In genomic region chr14:5880241-5880640, GRCm38 (mm10) we compare ENCODE assay signal across 9 mouse cellular contexts. TPM values are rescaled to one million over a fixed set of nuclear protein-coding genes. Genes with fewer than 3 reads are reported as not detected.
A peak's percentile ranks its signal among the peaks of the same experiment; 100 is the strongest.
DNase-seq lines count a peak whose midpoint lies in the region; ATAC-seq lines count a peak whose summit lies in the region.
"Not testable (repeated sequence)": the region's sequence is repeated elsewhere in the genome, so short reads cannot be mapped to it uniquely, and the experiment has no call there.
"Had no signal": no experiment of that assay in that cellular context is flagged by ENCODE, and none has a peak within 500 bp of the region (broad histone marks: within the 10 kb centered on the region; RNA-seq: fewer than 3 reads in every experiment).

Gene Gm8237, minus strand, starts transcription at chr14:5880382.

- peak within 1 kb of the TSS; percentile 68 for H3K4me2 ChIP-seq in embryonic facial prominence, embryonic 15.5 days (replicated peaks)
- H3K4me2 ChIP-seq in heart, embryonic 13.5 days, result peak within 1 kb of the TSS; percentile 66
- peak within 1 kb of the TSS; percentile 77 for H3K4me2 ChIP-seq in intestine, embryonic 15.5 days (replicated peaks)
- H3K4me2 ChIP-seq in lung, embryonic 15.5 days, result peak within 1 kb of the TSS; percentile 64
- H3K4me2 ChIP-seq in neural tube, embryonic 13.5 days, result peak within 1 kb of the TSS; percentile 73

- peak; percentile 42 for DNase-seq in limb, embryonic 10.5 days (ENCODE audit: low spot score)
- DNase-seq in thymus, postnatal 4 days, result peak; percentile 4

- H3K9me3 ChIP-seq in embryonic facial prominence, embryonic 15.5 days (replicated peaks); heart, embryonic 13.5 days; intestine, embryonic 15.5 days; limb, embryonic 10.5 days (replicated peaks); lung, embryonic 15.5 days; neural tube, embryonic 13.5 days: not testable (repeated sequence)

- ATAC-seq in embryonic facial prominence, embryonic 15.5 days (ENCODE audit: insufficient number of reproducible peaks, low FRiP score, low TSS enrichment, low read depth); heart, embryonic 13.5 days (ENCODE audit: extremely low read depth, insufficient number of reproducible peaks, low FRiP score, low TSS enrichment); intestine, embryonic 15.5 days; lung, embryonic 15.5 days (ENCODE audit: borderline replicate concordance, extremely low read depth, low FRiP score, low TSS enrichment): not testable (repeated sequence)
- peak; percentile 74; the same call in 1 of the 2 replicates for ATAC-seq in neural tube, embryonic 13.5 days (ENCODE audit: low read depth)

- H3K4me3 ChIP-seq in brown adipose tissue, adult 24 weeks (ENCODE audit: insufficient read depth, low read depth, low read length), result peak within 1 kb of the TSS; percentile 62
- peak within 1 kb of the TSS; percentile 37 for H3K4me3 ChIP-seq in embryonic facial prominence, embryonic 15.5 days (replicated peaks)
- H3K4me3 ChIP-seq in heart, embryonic 13.5 days, result peak within 1 kb of the TSS; percentile 49
- peak within 1 kb of the TSS; percentile 32 for H3K4me3 ChIP-seq in intestine, embryonic 15.5 days (replicated peaks)
- peak within 1 kb of the TSS; percentile 47 for H3K4me3 ChIP-seq in limb, embryonic 10.5 days
- peak within 1 kb of the TSS; percentile 35 for H3K4me3 ChIP-seq in lung, embryonic 15.5 days
- peak within 1 kb of the TSS; percentile 48 for H3K4me3 ChIP-seq in neural tube, embryonic 13.5 days

- 0% methylated on average over 9 of the region's 22 CpGs for WGBS in embryonic facial prominence, embryonic 15.5 days
- WGBS in heart, embryonic 13.5 days, result under 1% methylated on average over 15 of the region's 22 CpGs
- WGBS in intestine, embryonic 15.5 days, result 2% methylated on average over 21 of the region's 22 CpGs
- WGBS in limb, embryonic 10.5 days, result 3% methylated on average over 7 of the region's 22 CpGs
- 5% methylated on average over 8 of the region's 22 CpGs for WGBS in lung, embryonic 15.5 days
- WGBS in neural tube, embryonic 13.5 days, result under 1% methylated on average over 21 of the region's 22 CpGs

- H3K4me1 ChIP-seq in brown adipose tissue, adult 24 weeks (ENCODE audit: control insufficient read depth, insufficient read depth, insufficient read length, low read length); embryonic facial prominence, embryonic 15.5 days; heart, embryonic 13.5 days; intestine, embryonic 15.5 days (replicated peaks); limb, embryonic 10.5 days; lung, embryonic 15.5 days; neural tube, embryonic 13.5 days (replicated peaks): not testable (repeated sequence)

- not testable (repeated sequence) for H3K9ac ChIP-seq in embryonic facial prominence, embryonic 15.5 days; intestine, embryonic 15.5 days; lung, embryonic 15.5 days
- H3K9ac ChIP-seq in heart, embryonic 13.5 days, result peak within 1 kb of the TSS; percentile 63; the same call in 1 of the 2 replicates
- H3K9ac ChIP-seq in neural tube, embryonic 13.5 days, result peak within 1 kb of the TSS; percentile 67

- H3K27ac ChIP-seq in brown adipose tissue, adult 24 weeks (replicated peaks; ENCODE audit: low read depth, low read length), result peak within 1 kb of the TSS; percentile 65
- H3K27ac ChIP-seq in embryonic facial prominence, embryonic 15.5 days (replicated peaks); heart, embryonic 13.5 days (replicated peaks); intestine, embryonic 15.5 days; limb, embryonic 10.5 days; lung, embryonic 15.5 days; neural tube, embryonic 13.5 days (replicated peaks): not testable (repeated sequence)

- not testable (repeated sequence) for H3K27me3 ChIP-seq in embryonic facial prominence, embryonic 15.5 days; heart, embryonic 13.5 days (replicated peaks); intestine, embryonic 15.5 days (replicated peaks); lung, embryonic 15.5 days; neural tube, embryonic 13.5 days
- peaks cover 11% of the 10 kb centered on the region; the same call in 1 of the 2 replicates for H3K27me3 ChIP-seq in limb, embryonic 10.5 days (ENCODE audit: low read depth, poor library complexity, severe bottlenecking)

- not testable (repeated sequence) for H3K36me3 ChIP-seq in embryonic facial prominence, embryonic 15.5 days; heart, embryonic 13.5 days; intestine, embryonic 15.5 days; limb, embryonic 10.5 days; lung, embryonic 15.5 days; neural tube, embryonic 13.5 days

RNA-seq across cellular contexts. Expression of gene Gm8237, which starts in this region (rescaled TPM):
- not detected in 2 replicates for polyA plus RNA-seq in brown adipose tissue, adult 24 weeks (2012; ENCODE audit: insufficient read depth, insufficient read length, missing spikeins)
- polyA plus RNA-seq in embryonic facial prominence, embryonic 15.5 days (2015; fragmentation: Nextera tagmentation; extraction: Ambion mirVana), result 0.19 and 0.29 TPM in 2 replicates
- 0.17 TPM in 1 of 2 replicates, not detected in the other for polyA plus RNA-seq in heart, embryonic 13.5 days (2015; fragmentation: Nextera tagmentation; extraction: Ambion mirVana)
- polyA plus RNA-seq in intestine, embryonic 15.5 days (2015; fragmentation: Nextera tagmentation; extraction: Ambion mirVana), result 0.06 TPM in 1 of 2 replicates, not detected in the other
- 0.06 and 0.10 TPM in 2 replicates for polyA plus RNA-seq in limb, embryonic 10.5 days (2016; fragmentation: Nextera tagmentation; extraction: Ambion mirVana)
- polyA plus RNA-seq in lung, embryonic 15.5 days (2015; fragmentation: Nextera tagmentation; extraction: Ambion mirVana), result 0.10 and 0.24 TPM in 2 replicates
- polyA plus RNA-seq in neural tube, embryonic 13.5 days (2015; fragmentation: Nextera tagmentation; extraction: Ambion mirVana), result 0.50 and 1.0 TPM in 2 replicates
- polyA plus RNA-seq: liver, embryonic 14.5 days had no signal

Comparison
In these comparisons a context has a peak if more than half of its experiments do, and no peak if none do; other contexts are left out.
1. Peak in DNase-seq and H3K4me3 ChIP-seq in limb, embryonic 10.5 days; RNA of the gene not detected or under 1 TPM.